Mouse (Mus musculus) heart, postnatal 0 days (tissue): ENCODE results near the gene Aptx.

Source experiments
- CTCF ChIP-seq: IDR thresholded peaks from 2 replicates; pipeline ENCODE4 v1.5.1; 2016; ENCODE audit warnings: antibody characterized with exemption, control low read depth, low read depth
- EP300 ChIP-seq: IDR thresholded peaks from 2 replicates; pipeline ENCODE4 v1.6.1; 2016; ENCODE audit warnings: antibody characterized with exemption, low read depth

DNA sequence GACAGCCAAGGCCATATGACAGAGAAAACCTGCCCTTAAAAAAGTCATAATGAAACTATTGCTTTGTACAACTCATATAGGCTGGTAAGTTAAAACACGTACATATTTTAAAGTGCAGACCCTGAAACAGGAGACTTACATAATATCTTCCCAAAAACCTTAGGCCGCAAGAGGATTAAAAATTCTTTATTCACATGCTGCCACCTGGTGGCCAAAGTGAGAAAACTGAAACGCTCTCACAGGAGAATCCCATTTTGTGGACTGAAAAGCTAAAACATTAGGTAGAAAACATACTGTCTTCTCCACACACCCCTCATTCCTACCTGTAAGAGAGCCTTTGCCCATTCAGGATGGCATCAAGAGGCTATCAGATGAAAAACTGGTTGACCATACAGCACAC lies 21.1 kb downstream of the Aptx start:
- TF ChIP-seq CTCF (peak; percentile 59), EP300 (no peak)
